8 mouse cellular contexts compared by ENCODE assay signal in the genomic region with DNA sequence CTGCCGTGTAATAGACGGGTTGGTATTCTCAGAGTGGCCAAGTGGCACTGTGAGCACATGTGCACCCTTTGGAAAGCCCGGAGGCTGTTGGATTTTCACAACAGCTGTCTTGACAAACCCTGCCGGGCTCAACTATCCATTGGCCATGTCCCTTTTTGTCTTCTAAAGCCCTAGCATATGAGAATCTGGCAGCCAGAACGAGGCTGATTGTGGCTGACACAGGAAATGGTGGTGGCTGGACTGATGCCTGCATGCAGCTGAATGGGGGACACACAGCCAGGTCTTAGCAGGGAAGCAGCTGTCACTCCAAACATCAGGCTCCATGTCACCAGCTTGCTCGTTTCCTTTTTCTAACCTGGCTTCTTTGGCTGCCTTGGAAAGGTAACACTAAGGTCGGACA. TPM values are rescaled to one million over a fixed set of nuclear protein-coding genes. Genes with fewer than 3 reads are reported as not detected.
DNase-seq lines count a peak whose midpoint lies in the region; ATAC-seq lines count a peak whose summit lies in the region.
"Had no signal": no experiment of that assay in that cellular context is flagged by ENCODE, and none has a peak within 500 bp of the region (broad histone marks: within the 10 kb centered on the region; RNA-seq: fewer than 3 reads in every experiment).

No protein-coding gene starts in this region.

- H3K36me3 ChIP-seq in midbrain, embryonic 13.5 days: peaks cover 4% of the 10 kb centered on the region
- H3K36me3 ChIP-seq in midbrain, embryonic 11.5 days (ENCODE audit: control insufficient read depth, insufficient read depth, low read length): no peaks in the 10 kb centered on the region; the same call in 1 of the 2 replicates

- peaks cover 43% of the 10 kb centered on the region for H3K4me1 ChIP-seq in midbrain, embryonic 13.5 days (replicated peaks)
- peaks cover 15% of the 10 kb centered on the region for H3K4me1 ChIP-seq in midbrain, embryonic 11.5 days (ENCODE audit: control insufficient read depth, insufficient read depth, low read length)

- 50% methylated on average over 7 of the region's 7 CpGs for WGBS in midbrain, embryonic 13.5 days
- WGBS in midbrain, embryonic 11.5 days: 59% methylated on average over 7 of the region's 7 CpGs

- peak overlapping the region; percentile 98 for H3K27ac ChIP-seq in midbrain, embryonic 13.5 days
- H3K27ac ChIP-seq in midbrain, embryonic 11.5 days (ENCODE audit: low read depth, low read length): no peak overlapping the region
- H3K27ac ChIP-seq: limb, embryonic 13.5 days had no signal

- H3K27me3 ChIP-seq in midbrain, embryonic 13.5 days: no peaks in the 10 kb centered on the region
- H3K27me3 ChIP-seq in midbrain, embryonic 11.5 days (ENCODE audit: control insufficient read depth, insufficient read depth, low read length): no peaks in the 10 kb centered on the region; the same call in 1 of the 2 replicates
- H3K27me3 ChIP-seq: limb, embryonic 13.5 days had no signal

- intact Hi-C loops in heart, postnatal 36 days (cut with DNase I): no loop called here

- H3K4me2 ChIP-seq in midbrain, embryonic 13.5 days (replicated peaks): peak overlapping the region; percentile 88
- no peak overlapping the region for H3K4me2 ChIP-seq in midbrain, embryonic 11.5 days

- ATAC-seq in midbrain, embryonic 13.5 days: no peak
- no peak for ATAC-seq in midbrain, embryonic 11.5 days (ENCODE audit: low FRiP score)
- ATAC-seq in common myeloid progenitor, adult 5-6 weeks (replicated peaks; ENCODE audit: low read depth, poor library complexity, severe bottlenecking): peak; percentile 63
- no peak for ATAC-seq in inflammation-experienced regulatory T-cells, adult 6 months

- no peak for DNase-seq in midbrain, embryonic 11.5 days (ENCODE audit: low spot score, missing footprints)
- DNase-seq in heart, postnatal 36 days: peak; percentile 50 to 56
- peak; percentile 59 for DNase-seq in lung, postnatal 36 days
- DNase-seq in urinary bladder, postnatal 4 days (ENCODE audit: low spot score in 2 of 2): no peak

- 0 out of 2 replicates have a peak overlapping the region, but pooled peaks have one; percentile 15 for H3K9ac ChIP-seq in midbrain, embryonic 13.5 days (replicated peaks)
- H3K9ac ChIP-seq in midbrain, embryonic 11.5 days (ENCODE audit: low read length): no peak overlapping the region
- H3K9ac ChIP-seq: limb, embryonic 13.5 days had no signal

- no peaks in the 10 kb centered on the region for H3K9me3 ChIP-seq in midbrain, embryonic 13.5 days
- no peaks in the 10 kb centered on the region for H3K9me3 ChIP-seq in midbrain, embryonic 11.5 days (ENCODE audit: control insufficient read depth, low read length)
- H3K9me3 ChIP-seq: limb, embryonic 13.5 days had no signal

- H3K4me3 ChIP-seq in midbrain, embryonic 13.5 days (replicated peaks): no peak overlapping the region
- H3K4me3 ChIP-seq in midbrain, embryonic 11.5 days (ENCODE audit: low read depth, low read length): no peak overlapping the region
- H3K4me3 ChIP-seq: limb, embryonic 13.5 days had no signal

RNA-seq across cellular contexts. Expression of a gene that starts 0.7 kb away (rescaled TPM):
- 471 and 522 TPM in 2 replicates for polyA plus RNA-seq in midbrain, embryonic 13.5 days (2015; fragmentation: Nextera tagmentation; extraction: Ambion mirVana)
- polyA plus RNA-seq in midbrain, embryonic 11.5 days (2014; fragmentation: Nextera tagmentation; extraction: Ambion mirVana): 435 and 478 TPM in 2 replicates
- 93.1 and 123 TPM in 2 replicates for total RNA-seq in common myeloid progenitor, adult 5-6 weeks (2017)
- total RNA-seq in heart, postnatal 36 days (2021): 100 to 1,000 TPM; 309 to 323 TPM
- 100 to 1,000 TPM; 403 to 748 (median 453) TPM for polyA plus RNA-seq in inflammation-experienced regulatory T-cells, adult 6 months (2017; shearing (Covaris generic))

RNA-seq across cellular contexts. Expression of a gene that starts 36.7 kb away (rescaled TPM):
- polyA plus RNA-seq in midbrain, embryonic 13.5 days (2015; fragmentation: Nextera tagmentation; extraction: Ambion mirVana): 12.2 and 12.8 TPM in 2 replicates
- polyA plus RNA-seq in midbrain, embryonic 11.5 days (2014; fragmentation: Nextera tagmentation; extraction: Ambion mirVana): 11.1 and 12.4 TPM in 2 replicates
- total RNA-seq in common myeloid progenitor, adult 5-6 weeks (2017): 1.9 and 5.7 TPM in 2 replicates
- total RNA-seq in heart, postnatal 36 days (2021): 100 to 1,000 TPM; 116 TPM
- polyA plus RNA-seq in inflammation-experienced regulatory T-cells, adult 6 months (2017; shearing (Covaris generic)): under 1 TPM; 0.16 to 0.34 (median 0.16) TPM

Comparison
In these comparisons a context has a peak if more than half of its experiments do, and no peak if none do; other contexts are left out.
1. DNase-seq: peak in heart, postnatal 36 days (2 of 2) and lung, postnatal 36 days (single experiment); none in midbrain, embryonic 11.5 days (single experiment) and urinary bladder, postnatal 4 days (0 of 2).